Mouse (Mus musculus) left cerebral cortex, adult 2 months (tissue): ENCODE data around the gene Olig1. TPM values are rescaled to one million over a fixed set of nuclear protein-coding genes. Genes with fewer than 3 reads are reported as not detected.

Experiments used
- DNase-seq, 2 experiments: peaks; one replicate each; pipeline ENCODE4 v3.0.0; 2021 to 2022; ENCODE audit warnings: low spot score in 2 of 2, mixed read lengths in 1 of 2; ENCODE audit errors: extremely low spot score in 1 of 2
- H3K27ac ChIP-seq: fragments of 200-600 bp; 2 replicates; pipeline ENCODE4 v1.8.1; 2022
- H3K4me3 ChIP-seq: fragments of 200-600 bp; 2 replicates; pipeline ENCODE4 v1.8.1; 2022
- CTCF ChIP-seq: fragments of 200-600 bp; IDR thresholded peaks from 2 replicates; pipeline ENCODE4 v1.8.1; 2022; ENCODE audit warnings: antibody characterized with exemption, mild to moderate bottlenecking, moderate library complexity
- intact Hi-C: fragments of 180-260 bp; cut with DNase I; formaldehyde crosslinking; loops from one replicate; pipeline ENCODE4 v1.15.1; 2025
- total RNA-seq, 2 experiments: library from RNA; stranded (reverse); gene quantifications; 2 replicates each; pipeline ENCODE4 v1.2.3; 2021

The Olig1 gene
- total RNA-seq, 2 experiments from 2014 or later = 77.1 to 84.7 TPM

GRCm38 (mm10) chr16:91297726-91298125 is 28.2 kb downstream of the Olig1 start:
- H3K27ac ChIP-seq = no peak overlapping the region
- intact Hi-C loops = no loop called here
- DNase-seq = no peak
- H3K4me3 ChIP-seq = no peak overlapping the region
- no peak for TF ChIP-seq CTCF

GRCm38 (mm10) chr16:91299412-91299811 is 29.8 kb downstream of the Olig1 start:
- intact Hi-C loops = no loop called here
- TF ChIP-seq CTCF = no peak
- DNase-seq = no peak

GRCm38 (mm10) chr16:91300641-91301441 is 31.3 kb downstream of the Olig1 start:
- no peak for TF ChIP-seq CTCF
- intact Hi-C loops = no loop called here
- DNase-seq = no peak
- Histone ChIP-seq H3K27ac (no peak overlapping the region), H3K4me3 (no peak overlapping the region)

More at GRCm38 (mm10) chr16:91299412-91299811, 29.8 kb downstream of the Olig1 start:
- H3K27ac ChIP-seq = no peak overlapping the region
- H3K4me3 ChIP-seq = no peak overlapping the region

- H3K27ac ChIP-seq = no peak overlapping the region
- intact Hi-C loops = no loop called here
- no peak for DNase-seq
- TF ChIP-seq CTCF = no peak
- no peak overlapping the region for H3K4me3 ChIP-seq
Observed at GRCm38 (mm10) chr16:91301454-91301853, 31.9 kb downstream of the Olig1 start.

GRCm38 (mm10) chr16:91303776-91304709 is 34.5 kb downstream of the Olig1 start:
- TF ChIP-seq CTCF = no peak
- peak; percentile 14 to 28 for DNase-seq
- Histone ChIP-seq H3K27ac (peak overlapping the region; percentile 36; the same call in 1 of the 2 replicates), H3K4me3 (no peak overlapping the region)
- intact Hi-C loops = loop anchor here (2.0 kb wide), 1 partner anchor 79 kb away; the partner anchor contains the start of gene Olig2

- H3K4me3 ChIP-seq = no peak overlapping the region
- intact Hi-C loops = loop anchor here (2.0 kb wide), 1 partner anchor 81 kb away; the partner anchor contains the start of gene Olig2
- TF ChIP-seq CTCF = no peak
- DNase-seq = peak in 1 of 2 experiments; percentile 28
- H3K27ac ChIP-seq = no peak overlapping the region
Observed at GRCm38 (mm10) chr16:91305512-91306111, 36.0 kb downstream of the Olig1 start.

- no peak for DNase-seq
- no peak for TF ChIP-seq CTCF
- intact Hi-C loops = loop anchor here (10.0 kb wide), 1 partner anchor 225 kb away; no protein-coding TSS in a partner anchor
- no peak overlapping the region for H3K4me3 ChIP-seq
- no peak overlapping the region for H3K27ac ChIP-seq
Observed at GRCm38 (mm10) chr16:91309872-91310271, 40.3 kb downstream of the Olig1 start.

GRCm38 (mm10) chr16:91312921-91313320 is 43.3 kb downstream of the Olig1 start:
- intact Hi-C loops = loop anchor here (10.0 kb wide), 1 partner anchor 228 kb away; no protein-coding TSS in a partner anchor
- no peak for DNase-seq
- H3K4me3 ChIP-seq = no peak overlapping the region
- TF ChIP-seq CTCF = no peak
- no peak overlapping the region for H3K27ac ChIP-seq

- intact Hi-C loops = loop anchor here (2.0 to 10.0 kb wide), 3 partner anchors 89 to 229 kb away; partner anchors contain the start of gene Olig2
- H3K4me3 ChIP-seq = no peak overlapping the region
- H3K27ac ChIP-seq = no peak overlapping the region
- peak; percentile 71 for TF ChIP-seq CTCF
- DNase-seq = peak; percentile 71 to 75
Observed at GRCm38 (mm10) chr16:91314114-91314775, 44.7 kb downstream of the Olig1 start.

GRCm38 (mm10) chr16:91320191-91320590 is 50.6 kb downstream of the Olig1 start:
- TF ChIP-seq CTCF = no peak
- Histone ChIP-seq H3K27ac (no peak overlapping the region), H3K4me3 (no peak overlapping the region)
- no peak for DNase-seq
- intact Hi-C loops = no loop called here

- intact Hi-C loops = no loop called here
- TF ChIP-seq CTCF = no peak
- Histone ChIP-seq H3K27ac (no peak overlapping the region), H3K4me3 (peak overlapping the region; percentile 26)
- no peak for DNase-seq
Observed at GRCm38 (mm10) chr16:91320608-91321007, 51.0 kb downstream of the Olig1 start.

Other genes with a start within 250 kb of the Olig1 start
- gene Paxbp1, start 225.2 kb upstream of the Olig1 start, total RNA-seq = 10 to 100 TPM; 66.1 to 76.5 TPM
- gene 4932438H23Rik, start 174.7 kb upstream of the Olig1 start, total RNA-seq = under 1 TPM; 0.72 to 0.91 TPM
- 10 to 100 TPM; 21.8 to 22.3 TPM for gene Olig2, start 44.3 kb upstream of the Olig1 start, total RNA-seq
- 10 to 100 TPM; 20.2 to 20.3 TPM for gene Ifnar2, start 103.0 kb downstream of the Olig1 start, total RNA-seq
- gene Gm21970, start 121.9 kb downstream of the Olig1 start, total RNA-seq = not detected
- gene Il10rb, start 136.4 kb downstream of the Olig1 start, total RNA-seq = 1 to 10 TPM; 8.5 to 9.1 TPM
- gene Ifnar1, start 215.5 kb downstream of the Olig1 start, total RNA-seq = 10 to 100 TPM; 45.2 TPM